Mouse (Mus musculus) forebrain, embryonic 16.5 days (tissue): ENCODE measurements around the gene Nup107. TPM values are rescaled to one million over a fixed set of nuclear protein-coding genes. Genes with fewer than 3 reads are reported as not detected.

Source experiments
- ATAC-seq: fragments of 200-750 bp; cut with Nextera tagmentation; 2 replicates; pipeline ENCODE4 v1.8.0; 2017; ENCODE audit warnings: mild to moderate bottlenecking, moderate library complexity
- H3K27ac ChIP-seq: fragments of 300-500 bp; sonication (generic); 2 replicates; pipeline ENCODE4 v1.5.1; 2014; ENCODE audit warnings: low read length, control low read depth
- H3K27me3 ChIP-seq: fragments of 300-500 bp; sonication (generic); replicated peaks from 2 replicates; pipeline ENCODE4 v1.6.1; 2014; ENCODE audit warnings: low read length; ENCODE audit not compliant: control insufficient read depth, insufficient read depth
- H3K36me3 ChIP-seq: fragments of 300-500 bp; sonication (generic); 2 replicates; pipeline ENCODE4 v1.6.1; 2014; ENCODE audit not compliant: control insufficient read depth, insufficient read depth
- H3K4me1 ChIP-seq: fragments of 300-500 bp; sonication (generic); replicated peaks from 2 replicates; pipeline ENCODE4 v1.6.1; 2014; ENCODE audit warnings: low read length; ENCODE audit not compliant: control insufficient read depth, insufficient read depth
- H3K4me2 ChIP-seq: fragments of 300-500 bp; sonication (generic); 2 replicates; pipeline ENCODE4 v1.6.1; 2014; ENCODE audit warnings: mild to moderate bottlenecking, low read length, control low read depth
- H3K4me3 ChIP-seq: fragments of 300-500 bp; sonication (generic); replicated peaks from 2 replicates; pipeline ENCODE4 v1.5.1; 2014; ENCODE audit warnings: mild to moderate bottlenecking, low read length, control low read depth
- H3K9ac ChIP-seq: fragments of 300-500 bp; sonication (generic); replicated peaks from 2 replicates; pipeline ENCODE4 v1.6.1; 2014; ENCODE audit warnings: low read depth, low read length, control low read depth
- H3K9me3 ChIP-seq: fragments of 300-500 bp; sonication (generic); 2 replicates; pipeline ENCODE4 v1.6.1; 2016; ENCODE audit warnings: low read length; ENCODE audit not compliant: control insufficient read depth
- WGBS: fragments of 180-500 bp; shearing (Covaris S2); extraction: QIAGEN DNeasy Blood & Tissue Kit; methylation state at CpG from one replicate; pipeline ENCODE4 v1.1.7; 2014; 5-methylcytosine and 5-hydroxymethylcytosine counted together
- polyA plus RNA-seq: library from polyadenylated mRNA; unstranded; fragments of >200 nt; fragmentation: Nextera tagmentation; extraction: Ambion mirVana; gene quantifications from 2 replicates; pipeline ENCODE4 v1.2.1, GENCODE M21; 2015

Nup107 gene
- 57.9 and 65.5 TPM in 2 replicates for polyA plus RNA-seq

- WGBS = under 1% methylated on average over 75 of the region's 75 CpGs
Observed at GRCm38 (mm10) chr10:117792141-117793091, at the start of gene Nup107. Gene Nup107, minus strand, starts transcription at chr10:117792705.

DNA sequence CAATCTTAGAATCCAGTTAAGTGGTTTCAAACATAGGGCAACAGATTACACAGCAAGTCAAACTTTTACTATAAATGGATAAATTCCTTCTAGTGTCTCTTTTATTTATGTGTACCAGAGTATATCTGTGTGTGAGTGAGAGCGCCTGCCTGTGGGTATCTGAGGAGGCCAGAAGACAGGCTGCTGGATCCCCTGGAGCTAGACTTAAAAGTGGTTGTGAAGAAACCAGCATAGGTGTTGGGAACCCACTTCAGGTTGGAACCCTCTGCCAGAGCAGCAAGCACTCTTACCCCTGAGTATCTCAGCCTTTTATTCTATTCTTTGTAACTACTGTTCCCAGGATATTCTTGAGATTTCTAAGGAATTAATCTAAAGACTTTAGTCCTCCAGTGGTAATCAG lies 49.3 kb upstream of the Nup107 start:
- H3K9ac ChIP-seq = no peak overlapping the region
- no peak overlapping the region for H3K4me2 ChIP-seq
- H3K27ac ChIP-seq = no peak overlapping the region
- no peaks in the 10 kb centered on the region for H3K9me3 ChIP-seq
- no peaks in the 10 kb centered on the region for H3K36me3 ChIP-seq
- peaks cover 14% of the 10 kb centered on the region for H3K4me1 ChIP-seq
- no peak overlapping the region for H3K4me3 ChIP-seq
- ATAC-seq = no peak
- no peaks in the 10 kb centered on the region for H3K27me3 ChIP-seq
- WGBS = 92% methylated on average over 1 of the region's 1 CpGs

More at GRCm38 (mm10) chr10:117792141-117793091, at the start of gene Nup107:
- peak; percentile 96 for ATAC-seq
- Histone ChIP-seq H3K9ac (peak within 1 kb of the TSS; percentile 84), H3K27me3 (no peaks in the 10 kb centered on the region), H3K4me1 (peaks cover 14% of the 10 kb centered on the region), H3K4me3 (peak within 1 kb of the TSS; percentile 98), H3K9me3 (no peaks in the 10 kb centered on the region), H3K27ac (peak within 1 kb of the TSS; percentile 58), H3K36me3 (no peaks in the 10 kb centered on the region), H3K4me2 (peak within 1 kb of the TSS; percentile 80)

DNA sequence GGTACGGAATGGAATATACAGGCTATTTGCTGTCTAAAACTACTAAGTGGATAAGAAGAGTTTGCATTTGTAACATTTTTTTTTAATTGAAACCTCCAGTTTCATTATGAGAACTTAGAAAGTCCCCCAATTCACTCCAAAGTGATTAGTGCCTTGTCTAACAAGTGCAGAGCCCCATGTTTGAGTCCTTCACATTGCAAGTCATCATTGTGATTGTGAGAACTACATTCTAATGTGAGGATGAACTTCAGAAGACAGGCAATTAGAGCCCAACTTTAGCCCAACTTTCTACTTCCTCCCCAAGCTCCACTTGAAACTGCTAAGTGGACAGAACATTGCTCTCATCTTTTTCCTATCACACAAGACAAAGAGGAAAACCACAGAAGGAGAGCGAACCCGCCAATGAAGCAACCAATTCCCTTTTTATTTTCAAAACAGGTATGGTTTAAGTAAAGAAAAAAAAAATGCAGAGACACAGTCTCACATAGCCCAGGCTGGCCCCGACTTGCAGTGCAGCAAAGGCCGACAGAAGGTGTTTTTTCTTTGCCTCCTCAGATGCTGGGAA lies 48.0 kb upstream of the Nup107 start:
- ATAC-seq = no peak
- H3K27ac ChIP-seq = no peak overlapping the region
- H3K9ac ChIP-seq = no peak overlapping the region
- no peak overlapping the region for H3K4me2 ChIP-seq
- no peak overlapping the region for H3K4me3 ChIP-seq
- no peaks in the 10 kb centered on the region for H3K36me3 ChIP-seq
- H3K27me3 ChIP-seq = no peaks in the 10 kb centered on the region
- no peaks in the 10 kb centered on the region for H3K9me3 ChIP-seq
- WGBS = 89% methylated on average over 5 of the region's 5 CpGs
- peaks cover 9% of the 10 kb centered on the region for H3K4me1 ChIP-seq

DNA sequence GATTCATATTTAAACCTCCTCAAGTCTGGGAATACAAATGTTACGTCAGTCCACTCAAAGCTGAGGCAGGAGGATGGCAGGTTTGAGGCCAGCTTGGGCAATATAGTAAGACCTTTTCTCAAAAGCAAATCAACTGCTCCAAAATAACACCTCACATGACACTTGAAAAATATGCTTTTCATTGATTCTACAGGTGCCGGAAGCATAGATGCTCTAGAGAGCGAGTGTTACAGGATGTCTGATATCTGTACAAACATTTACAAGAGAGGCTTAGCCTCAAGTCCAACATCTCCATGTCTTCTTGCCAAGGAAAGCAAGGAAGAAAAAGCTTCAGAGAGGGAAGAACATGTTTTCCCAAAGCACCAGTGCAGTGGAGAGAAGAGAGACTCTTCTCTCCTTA lies 47.2 kb upstream of the Nup107 start:
- Histone ChIP-seq H3K4me1 (peaks cover 9% of the 10 kb centered on the region), H3K36me3 (no peaks in the 10 kb centered on the region), H3K9ac (no peak overlapping the region), H3K9me3 (no peaks in the 10 kb centered on the region), H3K27me3 (no peaks in the 10 kb centered on the region), H3K4me3 (no peak overlapping the region), H3K27ac (no peak overlapping the region), H3K4me2 (no peak overlapping the region)
- no peak for ATAC-seq
- 97% methylated on average over 3 of the region's 3 CpGs for WGBS

DNA sequence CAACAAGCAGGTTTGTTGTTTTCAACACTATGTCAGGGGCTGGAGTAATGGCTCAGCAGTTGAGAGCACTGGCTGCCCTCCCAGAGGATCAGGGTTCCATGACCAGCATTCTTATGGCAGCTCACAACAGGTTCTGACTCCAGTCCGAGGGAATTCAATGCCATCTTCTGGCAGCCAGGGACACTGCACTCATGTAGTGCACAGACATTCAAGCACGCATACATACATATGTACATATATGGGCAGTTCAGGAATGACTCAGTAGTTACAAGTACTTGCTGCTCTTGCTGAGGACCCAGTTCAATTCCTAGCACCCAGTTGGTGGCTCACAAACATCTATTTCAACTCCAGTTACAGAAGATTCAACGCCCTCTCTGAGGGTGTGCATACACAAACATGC lies 46.4 kb upstream of the Nup107 start:
- ATAC-seq = no peak
- no peak overlapping the region for H3K4me3 ChIP-seq
- H3K36me3 ChIP-seq = no peaks in the 10 kb centered on the region
- H3K4me1 ChIP-seq = peaks cover 4% of the 10 kb centered on the region; the same call in 1 of the 2 replicates
- no peaks in the 10 kb centered on the region for H3K27me3 ChIP-seq
- no peak overlapping the region for H3K27ac ChIP-seq
- H3K9ac ChIP-seq = no peak overlapping the region
- 95% methylated on average over 3 of the region's 3 CpGs for WGBS
- no peaks in the 10 kb centered on the region for H3K9me3 ChIP-seq
- no peak overlapping the region for H3K4me2 ChIP-seq

GRCm38 (mm10) chr10:117836354-117836753 lies 43.8 kb upstream of the Nup107 start:
- no peak overlapping the region for H3K4me3 ChIP-seq
- no peaks in the 10 kb centered on the region for H3K4me1 ChIP-seq
- WGBS = 93% methylated on average over 2 of the region's 2 CpGs
- H3K9ac ChIP-seq = no peak overlapping the region
- no peaks in the 10 kb centered on the region for H3K27me3 ChIP-seq
- H3K9me3 ChIP-seq = no peaks in the 10 kb centered on the region
- no peak for ATAC-seq
- no peak overlapping the region for H3K4me2 ChIP-seq
- no peak overlapping the region for H3K27ac ChIP-seq
- H3K36me3 ChIP-seq = no peaks in the 10 kb centered on the region

GRCm38 (mm10) chr10:117835453-117835852 lies 42.9 kb upstream of the Nup107 start:
- Histone ChIP-seq H3K9me3 (no peaks in the 10 kb centered on the region), H3K4me3 (no peak overlapping the region), H3K27ac (no peak overlapping the region), H3K9ac (no peak overlapping the region), H3K36me3 (no peaks in the 10 kb centered on the region), H3K4me1 (no peaks in the 10 kb centered on the region), H3K4me2 (no peak overlapping the region), H3K27me3 (no peaks in the 10 kb centered on the region)
- 83% methylated on average over 5 of the region's 5 CpGs for WGBS
- ATAC-seq = no peak

DNA sequence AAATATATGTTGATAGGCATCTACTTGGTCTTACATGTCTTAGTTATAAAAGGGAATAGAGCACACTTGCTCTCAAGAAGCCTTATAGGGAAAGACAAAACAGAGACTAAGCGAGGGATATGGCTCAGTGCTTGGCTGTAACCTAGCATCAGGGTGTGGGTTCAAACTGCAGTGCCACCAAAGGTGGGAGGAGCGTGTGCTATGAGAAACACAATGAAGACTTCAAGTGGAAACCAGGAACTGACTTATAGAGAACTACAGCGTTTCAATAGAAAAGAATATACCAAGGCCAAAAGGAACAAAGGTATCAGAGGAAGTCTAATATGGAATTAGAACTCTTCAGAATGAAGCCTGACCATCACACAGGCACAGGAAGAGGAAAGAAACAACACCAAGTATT lies 38.3 kb upstream of the Nup107 start:
- no peaks in the 10 kb centered on the region for H3K9me3 ChIP-seq
- H3K36me3 ChIP-seq = no peaks in the 10 kb centered on the region
- ATAC-seq = no peak
- no peak overlapping the region for H3K27ac ChIP-seq
- H3K27me3 ChIP-seq = no peaks in the 10 kb centered on the region
- H3K9ac ChIP-seq = no peak overlapping the region
- H3K4me3 ChIP-seq = no peak overlapping the region
- 94% methylated on average over 3 of the region's 3 CpGs for WGBS
- H3K4me1 ChIP-seq = no peaks in the 10 kb centered on the region
- H3K4me2 ChIP-seq = no peak overlapping the region

DNA sequence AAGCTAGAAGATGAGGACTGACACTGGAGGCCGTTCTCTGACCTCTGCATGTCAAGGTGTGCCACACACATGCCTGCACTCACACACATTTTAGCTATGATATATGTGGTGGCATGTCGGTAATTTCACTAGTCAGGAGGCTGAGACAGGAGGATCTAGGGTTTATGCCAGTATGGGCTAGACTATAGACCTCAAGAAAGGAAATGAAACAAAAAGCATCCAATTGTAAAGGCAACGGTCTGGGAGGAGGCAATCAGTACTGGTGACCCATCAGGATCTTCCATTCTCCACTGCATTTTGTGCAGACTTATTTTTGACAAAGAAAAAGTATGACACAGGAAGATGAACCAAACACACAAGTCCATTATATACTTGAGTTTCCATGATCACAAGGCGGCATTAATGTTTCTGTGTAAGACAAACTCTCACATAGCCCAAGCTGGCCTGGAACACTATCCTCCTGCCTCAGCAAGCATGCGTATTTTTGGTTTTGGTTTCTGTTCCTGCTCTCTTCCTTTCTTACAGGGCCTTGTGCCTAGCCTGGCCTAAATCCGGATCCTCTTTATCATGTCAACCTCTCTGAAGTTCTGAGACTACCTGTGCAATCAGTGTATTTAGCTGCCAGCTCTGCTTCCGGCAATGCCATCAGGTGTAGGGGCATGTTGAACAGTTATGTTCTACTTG lies 37.1 kb upstream of the Nup107 start:
- Histone ChIP-seq H3K4me2 (no peak overlapping the region), H3K9ac (no peak overlapping the region), H3K36me3 (no peaks in the 10 kb centered on the region), H3K27me3 (no peaks in the 10 kb centered on the region), H3K9me3 (no peaks in the 10 kb centered on the region), H3K4me1 (no peaks in the 10 kb centered on the region), H3K4me3 (no peak overlapping the region), H3K27ac (no peak overlapping the region)
- no peak for ATAC-seq
- 93% methylated on average over 7 of the region's 7 CpGs for WGBS
